Mouse (Mus musculus) kidney, postnatal 0 days (tissue): Measurements from ENCODE around the gene Sco2. TPM values are rescaled to one million over a fixed set of nuclear protein-coding genes. Genes with fewer than 3 reads are reported as not detected.
A peak's percentile ranks its signal among the peaks of the same experiment; 100 is the strongest.

Source experiments
- ATAC-seq: fragments of 200-750 bp; cut with Nextera tagmentation; replicated peaks from 2 replicates; pipeline ENCODE4 v1.8.0; 2017; ENCODE audit warnings: low read depth, moderate number of reproducible peaks, moderate TSS enrichment, moderate library complexity; ENCODE audit not compliant: low FRiP score
- DNase-seq: peaks from one replicate; pipeline ENCODE4 v3.0.0-alpha.2; 2016; ENCODE audit warnings: low spot score
- H3K27ac ChIP-seq: fragments of 300-500 bp; sonication (generic); 2 replicates; pipeline ENCODE4 v1.5.1; 2014; ENCODE audit warnings: mild to moderate bottlenecking
- H3K27me3 ChIP-seq: fragments of 300-500 bp; sonication (generic); 2 replicates; pipeline ENCODE4 v1.6.1; 2014; ENCODE audit warnings: low read length, mixed read lengths; ENCODE audit not compliant: insufficient read depth
- H3K36me3 ChIP-seq: fragments of 300-500 bp; sonication (generic); 2 replicates; pipeline ENCODE4 v1.6.1; 2014; ENCODE audit warnings: low read length, mixed read lengths; ENCODE audit not compliant: insufficient read depth
- H3K4me1 ChIP-seq: fragments of 300-500 bp; sonication (generic); replicated peaks from 2 replicates; pipeline ENCODE4 v1.6.1; 2014; ENCODE audit warnings: antibody characterized with exemption, low read length, mixed read lengths; ENCODE audit not compliant: insufficient read depth
- H3K4me2 ChIP-seq: fragments of 300-500 bp; sonication (generic); 2 replicates; pipeline ENCODE4 v1.6.1; 2014; ENCODE audit warnings: mild to moderate bottlenecking, low read length, moderate library complexity, mixed read lengths
- H3K4me3 ChIP-seq: fragments of 300-500 bp; sonication (generic); replicated peaks from 2 replicates; pipeline ENCODE4 v1.5.1; 2014; ENCODE audit warnings: low read depth, low read length
- H3K9ac ChIP-seq: fragments of 300-500 bp; sonication (generic); 2 replicates; pipeline ENCODE4 v1.6.1; 2014; ENCODE audit warnings: low read depth, low read length
- H3K9me3 ChIP-seq: fragments of 300-500 bp; sonication (generic); replicated peaks from 2 replicates; pipeline ENCODE4 v1.6.1; 2016; ENCODE audit warnings: low read length, inconsistent platforms, mixed read lengths
- CTCF ChIP-seq: IDR thresholded peaks from 2 replicates; pipeline ENCODE4 v1.5.1; 2016; ENCODE audit warnings: antibody characterized with exemption, low read depth, mild to moderate bottlenecking, moderate library complexity
- WGBS: fragments of 180-500 bp; shearing (Covaris S2); extraction: QIAGEN DNeasy Blood & Tissue Kit; methylation state at CpG from one replicate; pipeline ENCODE4 v1.1.7; 2014; 5-methylcytosine and 5-hydroxymethylcytosine counted together
- polyA plus RNA-seq: library from polyadenylated mRNA; unstranded; fragments of >200 nt; fragmentation: Nextera tagmentation; extraction: Ambion mirVana; gene quantifications from 2 replicates; pipeline ENCODE4 v1.2.1, GENCODE M21; 2015

Gene Sco2
- polyA plus RNA-seq, 1 experiment from 2014 or later, result 11.7 TPM

DNA sequence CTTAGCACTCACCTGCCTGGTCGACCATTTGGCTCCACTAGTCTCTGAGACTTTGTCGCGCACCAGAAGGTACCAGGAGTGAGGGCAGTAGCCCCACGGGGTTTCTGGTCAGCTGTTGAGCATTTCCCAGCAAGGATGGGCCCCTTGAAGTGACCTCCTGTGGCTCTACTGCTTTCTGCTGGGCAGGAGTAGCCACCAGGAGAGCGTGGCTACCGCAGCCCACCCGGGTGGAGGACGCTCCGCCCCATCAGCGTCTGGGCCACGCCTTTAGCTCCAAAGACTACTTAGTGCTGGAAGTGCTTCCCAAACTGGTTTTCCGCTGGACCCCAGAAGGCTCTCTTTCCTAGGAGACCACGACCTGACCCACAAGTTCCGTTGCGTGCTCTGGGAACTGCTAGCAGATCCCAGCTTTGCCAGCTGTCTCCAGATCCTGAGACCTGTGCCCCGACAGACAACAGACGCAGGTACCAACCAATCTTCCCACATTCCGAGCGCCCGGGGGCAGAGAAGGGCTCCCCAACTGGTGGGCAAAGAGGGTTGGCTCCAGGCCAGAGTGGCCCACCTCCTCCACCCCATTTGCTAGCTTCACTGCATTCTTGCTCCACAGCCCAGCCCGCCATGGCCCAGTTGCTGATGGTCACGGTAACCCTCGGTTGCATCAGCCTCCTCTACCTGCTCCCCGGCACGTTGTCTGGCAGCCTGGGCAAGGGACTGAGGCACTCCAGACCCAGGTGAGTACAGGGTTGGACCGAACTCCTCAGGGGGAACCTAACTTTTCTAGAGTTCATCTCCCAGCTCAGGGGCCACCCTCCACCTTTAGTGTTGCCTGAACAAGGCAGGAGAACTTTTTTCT is 50.8 kb downstream of the Sco2 start, which contains the start of gene Adm2:
Gene Adm2, plus strand, starts transcription at position 51 of the 853 bp plus-strand sequence.
- Histone ChIP-seq H3K9me3 (no peaks in the 10 kb centered on the region), H3K9ac (peak within 1 kb of the TSS; percentile 42), H3K36me3 (no peaks in the 10 kb centered on the region), H3K4me1 (peaks cover 4% of the 10 kb centered on the region; the same call in 1 of the 2 replicates), H3K27me3 (no peaks in the 10 kb centered on the region), H3K27ac (no peak within 1 kb of the TSS), H3K4me2 (peak within 1 kb of the TSS; percentile 54), H3K4me3 (peak within 1 kb of the TSS; percentile 23)
- no peak for TF ChIP-seq CTCF
- peak; percentile 17 for DNase-seq
- WGBS, result 6% methylated on average over 26 of the region's 26 CpGs
- ATAC-seq, result 0 out of 2 replicates have a peak, but pooled peaks have one; percentile 22

Other genes starting within 250 kb of the Sco2 start
- gene Hdac10, start 245.1 kb downstream of the Sco2 start, polyA plus RNA-seq, result 12.8 and 13.2 TPM in 2 replicates
- gene Mapk12, start 233.1 kb downstream of the Sco2 start, polyA plus RNA-seq, result 12.3 and 13.5 TPM in 2 replicates
- gene Mapk11, start 224.2 kb downstream of the Sco2 start, polyA plus RNA-seq, result 7.5 and 9.3 TPM in 2 replicates
- 126 and 130 TPM in 2 replicates for gene Plxnb2, start 193.1 kb downstream of the Sco2 start, polyA plus RNA-seq
- 10.4 and 11.7 TPM in 2 replicates for gene Dennd6b, start 177.3 kb downstream of the Sco2 start, polyA plus RNA-seq
- 25.9 and 26.8 TPM in 2 replicates for gene Ppp6r2, start 162.3 kb downstream of the Sco2 start, polyA plus RNA-seq
- gene Sbf1, start 58.5 kb downstream of the Sco2 start, polyA plus RNA-seq, result 30.0 and 37.2 TPM in 2 replicates
- 1.5 and 2.0 TPM in 2 replicates for gene Adm2, start 51.1 kb downstream of the Sco2 start, polyA plus RNA-seq
- 119 and 185 TPM in 2 replicates for gene Miox, start 39.4 kb downstream of the Sco2 start, polyA plus RNA-seq
- 46.1 and 48.1 TPM in 2 replicates for gene Lmf2, start 18.2 kb downstream of the Sco2 start, polyA plus RNA-seq
- gene Ncaph2, start 18.1 kb downstream of the Sco2 start, polyA plus RNA-seq, result 100 and 108 TPM in 2 replicates
- gene Tymp, start 3.2 kb upstream of the Sco2 start, polyA plus RNA-seq, result 1.7 and 2.1 TPM in 2 replicates
- gene Odf3b, start 5.4 kb upstream of the Sco2 start, polyA plus RNA-seq, result 0.68 and 0.87 TPM in 2 replicates
- gene Klhdc7b, start 11.1 kb upstream of the Sco2 start, polyA plus RNA-seq, result not detected in 2 replicates
- not detected in 2 replicates for gene Syce3, start 36.7 kb upstream of the Sco2 start, polyA plus RNA-seq
- gene Cpt1b, start 52.0 kb upstream of the Sco2 start, polyA plus RNA-seq, result 23.7 and 26.2 TPM in 2 replicates
- gene C730034F03Rik, start 55.7 kb upstream of the Sco2 start, polyA plus RNA-seq, result 1.5 and 1.7 TPM in 2 replicates
- gene Gm44502, start 55.9 kb upstream of the Sco2 start, polyA plus RNA-seq, result not detected in 2 replicates
- gene Chkb, start 56.1 kb upstream of the Sco2 start, polyA plus RNA-seq, result 64.5 and 65.1 TPM in 2 replicates
- 0.34 and 0.55 TPM in 2 replicates for gene Mapk8ip2, start 80.1 kb upstream of the Sco2 start, polyA plus RNA-seq
- gene Arsa, start 103.6 kb upstream of the Sco2 start, polyA plus RNA-seq, result 13.0 and 13.9 TPM in 2 replicates
- 1.0 and 1.2 TPM in 2 replicates for gene Shank3, start 125.8 kb upstream of the Sco2 start, polyA plus RNA-seq
- gene Acr, start 194.5 kb upstream of the Sco2 start, polyA plus RNA-seq, result not detected in 2 replicates
- gene Rabl2, start 218.1 kb upstream of the Sco2 start, polyA plus RNA-seq, result 38.0 and 39.8 TPM in 2 replicates